Mouse (Mus musculus) liver, adult 2 months (tissue): ENCODE measurements around the gene Mcf2l. TPM values are rescaled to one million over a fixed set of nuclear protein-coding genes. Genes with fewer than 3 reads are reported as not detected.

ENCODE experiments used
- DNase-seq: peaks from one replicate; pipeline ENCODE4 v3.0.0-alpha.2; 2011; ENCODE audit warnings: low read depth, low spot score; ENCODE audit errors: extremely low read depth
- H3K27ac ChIP-seq: fragments of 200-500 bp; replicated peaks from 2 replicates; pipeline ENCODE4 v1.5.1; 2012; ENCODE audit warnings: low read depth, mild to moderate bottlenecking, control low read depth, inconsistent platforms, low read length; ENCODE audit not compliant: insufficient read depth
- H3K27me3 ChIP-seq: fragments of 200-500 bp; 2 replicates; pipeline ENCODE4 v1.6.1; 2012; ENCODE audit warnings: mild to moderate bottlenecking, moderate library complexity, low read length, inconsistent platforms; ENCODE audit not compliant: control insufficient read depth, insufficient read depth
- H3K36me3 ChIP-seq: fragments of 200-500 bp; 2 replicates; pipeline ENCODE4 v1.6.1; 2012; ENCODE audit warnings: low read length, inconsistent platforms; ENCODE audit not compliant: control insufficient read depth, insufficient read depth
- H3K4me1 ChIP-seq: fragments of 200-500 bp; 2 replicates; pipeline ENCODE4 v1.6.1; 2011; ENCODE audit warnings: low read length; ENCODE audit not compliant: control insufficient read depth, insufficient read depth
- H3K4me3 ChIP-seq: fragments of 200-500 bp; 2 replicates; pipeline ENCODE4 v1.5.1; 2011; ENCODE audit warnings: low read depth, mild to moderate bottlenecking, control low read depth, low read length, moderate library complexity; ENCODE audit not compliant: insufficient read depth
- H3K79me2 ChIP-seq: fragments of 200-500 bp; 2 replicates; pipeline ENCODE4 v1.6.1; 2012; ENCODE audit warnings: inconsistent platforms, mild to moderate bottlenecking, low read length, moderate library complexity; ENCODE audit not compliant: control insufficient read depth, insufficient read depth
- H3K9ac ChIP-seq: fragments of 200-500 bp; 2 replicates; pipeline ENCODE4 v1.6.1; 2012; ENCODE audit warnings: low read depth, mild to moderate bottlenecking, control low read depth, inconsistent platforms, low read length
- CTCF ChIP-seq: fragments of 200-500 bp; IDR thresholded peaks from 2 replicates; pipeline ENCODE4 v1.5.1; 2011; ENCODE audit warnings: low read depth, low read length, control low read depth
- POLR2A ChIP-seq: fragments of 200-500 bp; IDR thresholded peaks from 2 replicates; pipeline ENCODE4 v1.6.1; 2011; ENCODE audit warnings: low read length, control low read depth; ENCODE audit not compliant: insufficient read depth; ENCODE audit errors: extremely low read depth
- WGBS: fragments of 180-500 bp; shearing (Covaris S2); methylation state at CpG from one replicate; pipeline ENCODE4 v1.1.7; 2018; 5-methylcytosine and 5-hydroxymethylcytosine counted together
- polyA plus RNA-seq: library from polyadenylated mRNA; depleted of rRNA; stranded (reverse); fragments of >200 nt; gene quantifications from 2 replicates; pipeline ENCODE4 v1.2.3, GENCODE M21; 2012
- total RNA-seq: library from RNA; depleted of rRNA; stranded (reverse); fragments of >200 nt; gene quantifications from 2 replicates; pipeline ENCODE4 v1.2.3, GENCODE M21; 2014

Gene Mcf2l
- total and polyA plus RNA-seq, 2 experiments, result 0.11 to 1.1 TPM

DNA sequence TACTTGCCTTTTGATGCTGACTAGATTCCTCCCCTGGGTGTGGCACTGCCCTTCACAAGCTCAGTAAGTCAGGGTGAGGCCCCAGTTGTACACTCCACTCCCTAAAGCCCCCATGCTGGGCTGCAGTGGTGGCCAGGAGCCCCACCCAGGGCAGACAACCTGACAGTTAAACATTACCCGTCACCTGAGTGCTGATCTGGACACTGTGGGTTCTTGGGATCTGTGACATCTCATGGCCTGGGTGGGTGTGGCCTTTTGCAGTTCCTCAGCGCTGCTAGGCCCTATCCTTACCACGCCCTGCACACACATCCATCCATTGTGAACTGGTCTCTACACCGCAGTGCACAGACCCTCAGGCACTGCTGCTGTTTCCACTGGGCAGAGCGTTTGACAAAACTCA is 55.3 kb downstream of the Mcf2l start:
- Histone ChIP-seq H3K4me1 (no peaks in the 10 kb centered on the region), H3K36me3 (no peaks in the 10 kb centered on the region), H3K27me3 (peaks cover 2% of the 10 kb centered on the region; the same call in 1 of the 2 replicates), H3K79me2 (no peaks in the 10 kb centered on the region), H3K9ac (no peak overlapping the region), H3K4me3 (no peak overlapping the region), H3K27ac (no peak overlapping the region)
- DNase-seq, result no peak
- TF ChIP-seq CTCF (no peak), POLR2A (no peak)
- WGBS, result 84% methylated on average over 5 of the region's 5 CpGs

DNA sequence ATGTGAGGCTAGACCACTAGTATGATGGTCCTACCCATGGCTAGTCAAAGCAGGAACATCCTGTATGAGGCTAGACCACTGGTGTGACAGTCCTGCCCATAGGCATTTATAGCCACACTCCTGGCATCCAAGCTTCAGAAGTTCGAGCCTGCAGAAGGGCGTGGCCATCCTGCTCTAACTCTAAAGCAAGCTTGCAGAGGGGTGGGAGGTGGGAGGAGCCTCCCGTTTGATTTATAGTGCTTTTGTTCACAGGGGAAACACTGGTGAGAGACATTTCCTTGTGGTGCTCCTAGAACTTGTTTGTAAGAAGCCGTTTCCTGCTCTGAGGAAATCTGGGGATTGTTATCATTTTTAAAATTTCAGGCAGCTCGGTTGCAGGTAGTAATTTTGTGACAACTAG is 56.7 kb downstream of the Mcf2l start:
- Histone ChIP-seq H3K4me3 (no peak overlapping the region), H3K79me2 (no peaks in the 10 kb centered on the region), H3K27me3 (peaks cover 3% of the 10 kb centered on the region; the same call in 1 of the 2 replicates), H3K4me1 (no peaks in the 10 kb centered on the region), H3K27ac (no peak overlapping the region), H3K36me3 (no peaks in the 10 kb centered on the region), H3K9ac (no peak overlapping the region)
- 46% methylated on average over 5 of the region's 5 CpGs for WGBS
- no peak for DNase-seq
- TF ChIP-seq POLR2A (no peak), CTCF (no peak)

DNA sequence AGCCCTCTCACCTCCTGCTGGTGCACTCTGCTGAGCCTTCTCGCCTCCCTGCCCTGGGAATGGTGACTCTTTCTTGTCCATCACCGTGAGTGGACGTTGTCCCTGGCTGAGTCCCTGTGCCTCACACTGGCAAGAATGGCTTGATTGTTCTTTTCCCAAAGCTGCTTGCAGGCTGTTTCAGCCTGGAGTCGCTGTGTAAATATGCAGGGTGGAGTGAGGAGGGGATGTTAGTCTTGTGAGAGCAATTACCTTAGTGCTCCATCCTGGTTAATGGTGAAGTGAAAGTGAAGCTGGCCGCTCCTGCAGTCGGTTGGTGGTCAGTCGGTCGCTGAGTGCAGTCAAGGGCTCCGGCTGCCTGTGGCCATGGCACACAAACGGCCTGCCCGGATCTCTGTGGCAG is 57.8 kb downstream of the Mcf2l start:
- Histone ChIP-seq H3K9ac (no peak overlapping the region), H3K27me3 (peaks cover 3% of the 10 kb centered on the region; the same call in 1 of the 2 replicates), H3K27ac (no peak overlapping the region), H3K79me2 (no peaks in the 10 kb centered on the region), H3K36me3 (no peaks in the 10 kb centered on the region), H3K4me1 (no peaks in the 10 kb centered on the region), H3K4me3 (no peak overlapping the region)
- no peak for DNase-seq
- TF ChIP-seq POLR2A (no peak), CTCF (no peak)
- 28% methylated on average over 11 of the region's 11 CpGs for WGBS

- Histone ChIP-seq H3K27me3 (peaks cover 5% of the 10 kb centered on the region; the same call in 1 of the 2 replicates), H3K4me3 (no peak overlapping the region), H3K4me1 (no peaks in the 10 kb centered on the region), H3K79me2 (no peaks in the 10 kb centered on the region), H3K27ac (no peak overlapping the region), H3K36me3 (no peaks in the 10 kb centered on the region), H3K9ac (no peak overlapping the region)
- 88% methylated on average over 8 of the region's 8 CpGs for WGBS
- no peak for DNase-seq
- TF ChIP-seq CTCF (no peak), POLR2A (no peak)
Observed at GRCm38 (mm10) chr8:12932520-12932919, 58.9 kb downstream of the Mcf2l start.

DNA sequence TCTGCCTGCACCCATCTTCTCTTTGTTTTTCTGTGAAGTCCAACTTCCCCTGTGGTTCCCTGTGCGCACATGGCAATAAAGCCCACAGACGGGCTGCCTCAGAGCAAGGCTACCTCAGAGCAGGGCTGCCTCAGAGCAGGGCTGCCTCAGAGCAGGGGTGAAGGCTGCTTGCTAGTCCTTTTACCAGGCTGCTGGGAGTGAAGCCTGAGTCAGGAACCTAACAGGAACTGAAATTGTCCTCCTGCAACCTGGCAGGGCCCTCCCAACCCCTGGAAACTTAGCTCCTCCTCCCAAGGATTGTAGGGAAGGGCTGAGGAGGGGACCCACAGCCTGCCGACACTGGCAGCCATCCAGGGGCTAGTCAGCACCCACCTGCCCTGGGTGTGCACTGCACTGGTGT is 60.2 kb downstream of the Mcf2l start:
- TF ChIP-seq CTCF (no peak), POLR2A (no peak)
- H3K79me2 ChIP-seq, result no peaks in the 10 kb centered on the region
- H3K27me3 ChIP-seq, result peaks cover 5% of the 10 kb centered on the region; the same call in 1 of the 2 replicates
- 67% methylated on average over 3 of the region's 3 CpGs for WGBS
- H3K4me3 ChIP-seq, result no peak overlapping the region
- no peak overlapping the region for H3K27ac ChIP-seq
- H3K9ac ChIP-seq, result no peak overlapping the region
- H3K36me3 ChIP-seq, result no peaks in the 10 kb centered on the region
- DNase-seq, result no peak
- no peaks in the 10 kb centered on the region for H3K4me1 ChIP-seq

- H3K4me3 ChIP-seq, result no peak overlapping the region
- no peak overlapping the region for H3K9ac ChIP-seq
Observed at GRCm38 (mm10) chr8:12934453-12935043, 60.9 kb downstream of the Mcf2l start.

More at GRCm38 (mm10) chr8:12934453-12935043, 60.9 kb downstream of the Mcf2l start:
- no peak for DNase-seq
- H3K79me2 ChIP-seq, result no peaks in the 10 kb centered on the region
- no peaks in the 10 kb centered on the region for H3K4me1 ChIP-seq
- TF ChIP-seq CTCF, result no peak
- no peak for TF ChIP-seq POLR2A
- H3K27ac ChIP-seq, result no peak overlapping the region
- no peaks in the 10 kb centered on the region for H3K36me3 ChIP-seq
- H3K27me3 ChIP-seq, result peaks cover 5% of the 10 kb centered on the region; the same call in 1 of the 2 replicates
- 39% methylated on average over 8 of the region's 8 CpGs for WGBS
